Mouse (Mus musculus) lung, postnatal 0 days (tissue): ENCODE results near the gene Lpp. TPM values are rescaled to one million over a fixed set of nuclear protein-coding genes. Genes with fewer than 3 reads are reported as not detected.

Source experiments
- ATAC-seq: fragments of 200-750 bp; cut with Nextera tagmentation; 2 replicates; pipeline ENCODE4 v1.8.0; 2017; ENCODE audit warnings: moderate library complexity
- DNase-seq: peaks from one replicate; pipeline ENCODE4 v3.0.0-alpha.2; 2016; ENCODE audit warnings: low spot score
- H3K27ac ChIP-seq: fragments of 300-500 bp; sonication (generic); 2 replicates; pipeline ENCODE4 v1.5.1; 2014; ENCODE audit warnings: antibody characterized with exemption, mild to moderate bottlenecking, low read length, mixed read lengths
- H3K27me3 ChIP-seq: fragments of 300-500 bp; sonication (generic); replicated peaks from 2 replicates; pipeline ENCODE4 v1.6.1; 2014; ENCODE audit warnings: low read length, mixed read lengths; ENCODE audit not compliant: insufficient read depth
- H3K36me3 ChIP-seq: fragments of 300-500 bp; sonication (generic); 2 replicates; pipeline ENCODE4 v1.6.1; 2014; ENCODE audit warnings: low read length, mixed read lengths; ENCODE audit not compliant: insufficient read depth
- H3K4me1 ChIP-seq: fragments of 300-500 bp; sonication (generic); 2 replicates; pipeline ENCODE4 v1.6.1; 2014; ENCODE audit warnings: antibody characterized with exemption, low read depth, low read length, mixed read lengths; ENCODE audit not compliant: insufficient read depth
- H3K4me2 ChIP-seq: fragments of 300-500 bp; sonication (generic); replicated peaks from 2 replicates; pipeline ENCODE4 v1.6.1; 2014; ENCODE audit warnings: low read depth, mild to moderate bottlenecking, low read length, moderate library complexity, mixed read lengths
- H3K4me3 ChIP-seq: fragments of 300-500 bp; sonication (generic); 2 replicates; pipeline ENCODE4 v1.5.1; 2014; ENCODE audit warnings: low read depth, low read length
- H3K9ac ChIP-seq: fragments of 300-500 bp; sonication (generic); replicated peaks from 2 replicates; pipeline ENCODE4 v1.6.1; 2014; ENCODE audit warnings: low read depth, mild to moderate bottlenecking
- H3K9me3 ChIP-seq: fragments of 300-500 bp; sonication (generic); 2 replicates; pipeline ENCODE4 v1.6.1; 2016; ENCODE audit warnings: low read length, mixed read lengths
- CTCF ChIP-seq: IDR thresholded peaks from 2 replicates; pipeline ENCODE4 v1.5.1; 2016; ENCODE audit warnings: antibody characterized with exemption, mild to moderate bottlenecking
- EP300 ChIP-seq: IDR thresholded peaks from 2 replicates; pipeline ENCODE4 v1.6.1; 2016; ENCODE audit warnings: antibody characterized with exemption, mild to moderate bottlenecking, control low read depth
- WGBS: fragments of 180-500 bp; shearing (Covaris S2); extraction: QIAGEN DNeasy Blood & Tissue Kit; methylation state at CpG from one replicate; pipeline ENCODE4 v1.1.7; 2014; 5-methylcytosine and 5-hydroxymethylcytosine counted together
- polyA plus RNA-seq: library from polyadenylated mRNA; unstranded; fragments of >200 nt; fragmentation: Nextera tagmentation; extraction: Ambion mirVana; gene quantifications from 2 replicates; pipeline ENCODE4 v1.2.1, GENCODE M21; 2015

The Lpp gene
- polyA plus RNA-seq, 1 experiment from 2014 or later: 36.8 TPM

GRCm38 (mm10) chr16:24801355-24801754 lies 408.0 kb downstream of the Lpp start:
- H3K27me3 ChIP-seq: no peaks in the 10 kb centered on the region
- no peak overlapping the region for H3K9ac ChIP-seq
- ATAC-seq (no peak), DNase-seq (peak; percentile 42)
- no peak overlapping the region for H3K4me2 ChIP-seq
- no peaks in the 10 kb centered on the region for H3K36me3 ChIP-seq
- no peaks in the 10 kb centered on the region for H3K4me1 ChIP-seq
- no peak; the same call in 1 of the 2 replicates for TF ChIP-seq EP300
- TF ChIP-seq CTCF: no peak
- H3K27ac ChIP-seq: no peak overlapping the region
- H3K9me3 ChIP-seq: no peaks in the 10 kb centered on the region
- 47% methylated on average over 4 of the region's 4 CpGs for WGBS
- no peak overlapping the region for H3K4me3 ChIP-seq

GRCm38 (mm10) chr16:24801780-24802179 lies 408.5 kb downstream of the Lpp start:
- Histone ChIP-seq H3K4me3 (no peak overlapping the region), H3K36me3 (no peaks in the 10 kb centered on the region), H3K9me3 (no peaks in the 10 kb centered on the region), H3K4me2 (no peak overlapping the region), H3K27ac (no peak overlapping the region), H3K27me3 (no peaks in the 10 kb centered on the region), H3K9ac (no peak overlapping the region), H3K4me1 (no peaks in the 10 kb centered on the region)
- DNase-seq: no peak
- WGBS: 78% methylated on average over 1 of the region's 1 CpGs
- no peak for ATAC-seq
- TF ChIP-seq EP300 (no peak; the same call in 1 of the 2 replicates), CTCF (no peak)

GRCm38 (mm10) chr16:24806093-24806492 lies 412.8 kb downstream of the Lpp start:
- ATAC-seq: no peak
- 64% methylated on average over 1 of the region's 1 CpGs for WGBS
- peak; percentile 25 for DNase-seq
- Histone ChIP-seq H3K36me3 (no peaks in the 10 kb centered on the region), H3K9ac (no peak overlapping the region), H3K27ac (no peak overlapping the region), H3K9me3 (no peaks in the 10 kb centered on the region), H3K4me1 (no peaks in the 10 kb centered on the region), H3K27me3 (no peaks in the 10 kb centered on the region), H3K4me3 (no peak overlapping the region), H3K4me2 (no peak overlapping the region)
- TF ChIP-seq EP300: no peak

- Histone ChIP-seq H3K27ac (no peak overlapping the region), H3K4me2 (no peak overlapping the region), H3K27me3 (no peaks in the 10 kb centered on the region), H3K4me3 (no peak overlapping the region), H3K4me1 (no peaks in the 10 kb centered on the region), H3K36me3 (no peaks in the 10 kb centered on the region), H3K9me3 (no peaks in the 10 kb centered on the region), H3K9ac (no peak overlapping the region)
- 59% methylated on average over 4 of the region's 4 CpGs for WGBS
- ATAC-seq (no peak), DNase-seq (no peak)
- no peak for TF ChIP-seq EP300
- TF ChIP-seq CTCF: no peak
These were observed 414.3 kb downstream of the Lpp start for GRCm38 (mm10) chr16:24807565-24807964.

GRCm38 (mm10) chr16:24809811-24810210 lies 416.5 kb downstream of the Lpp start:
- H3K4me3 ChIP-seq: no peak overlapping the region
- ATAC-seq (no peak), DNase-seq (no peak)
- no peak overlapping the region for H3K27ac ChIP-seq
- WGBS: 82% methylated on average over 6 of the region's 6 CpGs
- H3K36me3 ChIP-seq: no peaks in the 10 kb centered on the region
- no peak overlapping the region for H3K4me2 ChIP-seq
- no peaks in the 10 kb centered on the region for H3K27me3 ChIP-seq
- no peaks in the 10 kb centered on the region for H3K9me3 ChIP-seq
- H3K9ac ChIP-seq: no peak overlapping the region
- no peaks in the 10 kb centered on the region for H3K4me1 ChIP-seq
- TF ChIP-seq EP300 (no peak), CTCF (no peak)

GRCm38 (mm10) chr16:24816621-24817020 lies 423.3 kb downstream of the Lpp start:
- H3K27me3 ChIP-seq: no peaks in the 10 kb centered on the region
- TF ChIP-seq EP300 (no peak), CTCF (no peak)
- ATAC-seq (no peak), DNase-seq (no peak)
- H3K9me3 ChIP-seq: no peaks in the 10 kb centered on the region
- H3K9ac ChIP-seq: no peak overlapping the region
- H3K4me1 ChIP-seq: no peaks in the 10 kb centered on the region
- H3K4me2 ChIP-seq: no peak overlapping the region
- 78% methylated on average over 3 of the region's 3 CpGs for WGBS
- no peaks in the 10 kb centered on the region for H3K36me3 ChIP-seq
- no peak overlapping the region for H3K27ac ChIP-seq
- no peak overlapping the region for H3K4me3 ChIP-seq

- Histone ChIP-seq H3K4me2 (no peak overlapping the region), H3K27me3 (no peaks in the 10 kb centered on the region), H3K27ac (no peak overlapping the region), H3K36me3 (no peaks in the 10 kb centered on the region), H3K4me1 (no peaks in the 10 kb centered on the region), H3K9me3 (no peaks in the 10 kb centered on the region), H3K9ac (no peak overlapping the region), H3K4me3 (no peak overlapping the region)
- ATAC-seq (no peak), DNase-seq (no peak)
- no peak for TF ChIP-seq EP300
- TF ChIP-seq CTCF: no peak
- 98% methylated on average over 3 of the region's 3 CpGs for WGBS
These were observed 424.1 kb downstream of the Lpp start for GRCm38 (mm10) chr16:24817381-24817780.
